Mouse (Mus musculus) WW6 (cell line): ENCODE measurements around the gene Dgkq.

ENCODE experiments used
- DNase-seq: peaks from one replicate; pipeline ENCODE4 v3.0.0-alpha.2; 2013; ENCODE audit warnings: low read depth, low spot score

The Dgkq gene

GRCm38 (mm10) chr5:108689091-108689490, 19.6 kb upstream of the Dgkq start:
- no peak for DNase-seq

GRCm38 (mm10) chr5:108680871-108681270, 11.4 kb upstream of the Dgkq start:
- no peak for DNase-seq

GRCm38 (mm10) chr5:108679909-108680308, 10.4 kb upstream of the Dgkq start:
- no peak for DNase-seq

- no peak for DNase-seq
These were observed 8.9 kb upstream of the Dgkq start for GRCm38 (mm10) chr5:108678296-108678854.

GRCm38 (mm10) chr5:108677605-108678295, 8.3 kb upstream of the Dgkq start:
- no peak for DNase-seq

GRCm38 (mm10) chr5:108676772-108677498, 7.5 kb upstream of the Dgkq start:
- DNase-seq, result no peak

GRCm38 (mm10) chr5:108675251-108675816, 5.9 kb upstream of the Dgkq start, which contains the start of gene Slc26a1:
Gene Slc26a1, minus strand, starts transcription at chr5:108675569.
- no peak for DNase-seq

GRCm38 (mm10) chr5:108674624-108675023, 5.2 kb upstream of the Dgkq start:
- DNase-seq, result no peak

GRCm38 (mm10) chr5:108671757-108672156, 2.3 kb upstream of the Dgkq start:
- no peak for DNase-seq

GRCm38 (mm10) chr5:108670785-108671184, 1.3 kb upstream of the Dgkq start:
- no peak for DNase-seq

- no peak for DNase-seq
These were observed 514 bp upstream of the Dgkq start for GRCm38 (mm10) chr5:108669986-108670385.

GRCm38 (mm10) chr5:108668387-108668932, 1.0 kb downstream of the Dgkq start:
- DNase-seq, result no peak

- no peak for DNase-seq
These were observed 2.1 kb downstream of the Dgkq start for GRCm38 (mm10) chr5:108667370-108667769.

- DNase-seq, result no peak
These were observed 4.4 kb downstream of the Dgkq start for GRCm38 (mm10) chr5:108665066-108665465.

GRCm38 (mm10) chr5:108662772-108663171, 6.7 kb downstream of the Dgkq start:
- no peak for DNase-seq

- DNase-seq, result peak; percentile 78
These were observed 8.7 kb downstream of the Dgkq start for GRCm38 (mm10) chr5:108660632-108661268.

GRCm38 (mm10) chr5:108659698-108660631, 9.5 kb downstream of the Dgkq start, which contains the start of gene Idua:
Gene Idua, plus strand, starts transcription at chr5:108660331.
- no peak for DNase-seq

- DNase-seq, result no peak
These were observed 10.9 kb downstream of the Dgkq start for GRCm38 (mm10) chr5:108658611-108659010.

GRCm38 (mm10) chr5:108657406-108657805, 12.1 kb downstream of the Dgkq start:
- no peak for DNase-seq

- DNase-seq, result no peak
These were observed 13.4 kb downstream of the Dgkq start for GRCm38 (mm10) chr5:108655891-108656650.
